Mouse (Mus musculus): ENCODE data around the gene Bach2.

Bach2 gene

DNA sequence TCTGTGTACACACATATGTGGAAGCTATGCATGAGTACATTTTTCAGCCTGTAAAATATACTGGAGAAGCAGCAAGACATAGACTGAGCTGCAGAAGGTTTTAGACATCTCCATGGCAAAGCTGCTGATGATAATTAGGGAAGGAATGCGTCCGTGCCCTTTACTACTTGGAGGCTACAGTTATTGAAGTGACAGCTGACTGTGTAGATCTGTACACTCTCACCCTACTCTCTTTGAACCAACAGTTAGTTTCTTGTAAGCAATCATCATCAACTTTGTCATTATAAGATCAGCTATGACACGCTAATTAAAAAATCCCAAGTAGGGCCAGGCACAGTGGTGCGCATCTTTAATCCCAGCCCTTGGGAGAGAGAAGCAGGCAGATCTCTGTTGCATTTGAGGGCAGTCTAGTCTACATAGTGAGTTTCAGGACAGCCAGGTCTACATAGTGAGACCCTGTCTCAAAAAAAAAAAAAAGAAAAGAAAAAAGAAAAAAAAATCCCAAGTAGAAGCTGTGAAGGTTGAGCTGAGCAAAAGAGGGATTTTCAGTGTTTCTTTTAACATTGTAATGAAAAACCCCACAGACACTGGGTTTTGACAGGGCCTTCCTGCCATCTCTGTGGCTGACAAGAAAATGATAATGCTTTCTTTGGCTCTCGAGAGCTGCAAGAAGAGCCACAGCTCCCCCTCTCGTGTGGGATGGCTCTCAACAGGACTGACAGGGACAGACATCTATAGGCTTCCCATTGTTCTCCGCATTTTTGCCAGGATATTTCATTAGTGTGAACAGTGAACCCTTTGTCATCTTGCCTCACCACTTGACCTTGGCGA, 322.3 kb downstream of the Bach2 start:
- DNase-seq (ENCODE audit: low read depth, low spot score), result no peak

DNA sequence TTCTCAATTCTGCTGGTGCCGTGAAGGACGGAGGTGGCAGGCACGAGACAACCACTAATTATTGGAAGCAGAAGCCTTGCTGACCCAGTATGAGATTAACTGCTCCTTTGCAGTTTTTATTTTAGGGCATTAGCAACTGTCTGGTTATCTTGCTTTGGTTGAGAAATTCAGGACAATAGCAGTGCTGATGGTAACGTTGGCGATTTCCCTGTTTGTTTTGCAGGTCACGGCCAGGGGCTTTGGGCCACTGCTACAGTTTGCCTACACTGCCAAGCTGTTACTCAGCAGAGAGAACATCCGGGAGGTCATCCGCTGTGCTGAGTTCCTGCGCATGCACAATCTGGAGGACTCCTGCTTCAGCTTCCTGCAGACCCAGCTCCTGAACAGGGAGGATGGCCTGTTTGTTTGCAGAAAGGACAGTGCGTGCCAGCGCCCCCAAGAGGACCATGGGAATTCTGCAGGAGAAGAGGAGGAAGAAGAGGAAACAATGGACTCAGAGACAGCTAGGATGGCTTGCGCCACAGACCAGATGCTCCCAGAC, 323.0 kb downstream of the Bach2 start:
- no peak for DNase-seq (ENCODE audit: low read depth, low spot score)

DNA sequence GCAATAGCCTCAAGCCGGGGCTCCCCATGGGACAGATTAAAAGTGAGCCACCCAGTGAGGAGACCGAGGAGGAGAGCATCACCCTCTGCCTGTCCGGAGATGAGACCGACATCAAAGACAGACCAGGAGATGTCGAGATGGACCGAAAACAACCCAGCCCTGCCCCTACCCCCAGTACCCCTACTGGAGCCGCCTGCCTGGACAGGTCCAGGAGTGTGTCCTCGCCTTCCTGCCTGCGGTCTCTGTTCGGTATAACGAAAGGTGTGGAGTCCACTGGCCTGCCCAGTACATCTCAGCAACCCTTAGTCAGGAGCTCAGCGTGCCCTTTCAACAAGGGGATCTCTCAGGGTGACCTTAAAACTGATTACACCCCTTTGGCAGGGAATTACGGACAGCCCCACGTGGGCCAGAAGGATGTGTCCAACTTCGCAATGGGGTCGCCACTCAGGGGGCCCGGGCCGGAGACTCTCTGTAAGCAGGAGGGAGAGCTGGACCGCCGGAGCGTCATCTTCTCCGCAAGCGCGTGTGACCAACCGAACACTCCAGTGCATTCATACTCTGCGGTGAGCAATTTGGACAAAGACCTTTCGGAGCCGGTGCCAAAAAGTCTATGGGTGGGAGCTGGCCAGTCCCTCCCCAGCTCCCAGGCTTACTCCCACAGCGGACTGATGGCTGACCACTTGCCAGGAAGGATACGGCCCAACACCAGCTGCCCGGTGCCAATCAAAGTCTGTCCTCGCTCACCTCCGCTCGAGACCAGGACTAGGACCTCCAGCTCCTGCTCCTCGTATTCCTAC, 323.9 kb downstream of the Bach2 start:
- no peak for DNase-seq (ENCODE audit: low read depth, low spot score)

DNA sequence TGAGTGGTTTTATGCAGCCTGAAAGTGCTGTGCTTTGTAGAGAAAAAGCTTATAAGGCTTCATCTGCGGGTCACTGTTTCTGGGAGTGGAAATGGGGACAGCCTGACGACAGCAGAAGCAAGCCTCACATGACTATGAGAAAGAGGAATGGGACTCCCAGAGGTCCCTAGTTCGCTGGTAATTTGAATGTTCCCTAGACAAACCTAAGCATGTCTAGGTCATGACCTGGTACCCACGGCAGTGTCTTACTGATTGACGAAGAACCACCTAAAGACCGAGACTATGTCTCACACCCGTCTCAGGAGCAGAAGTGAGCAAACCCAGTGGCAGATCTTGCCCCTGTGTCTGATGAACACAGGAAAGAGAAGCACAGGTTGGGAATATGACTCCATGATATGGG, 325.8 kb downstream of the Bach2 start:
- DNase-seq (ENCODE audit: low read depth, low spot score), result no peak

DNA sequence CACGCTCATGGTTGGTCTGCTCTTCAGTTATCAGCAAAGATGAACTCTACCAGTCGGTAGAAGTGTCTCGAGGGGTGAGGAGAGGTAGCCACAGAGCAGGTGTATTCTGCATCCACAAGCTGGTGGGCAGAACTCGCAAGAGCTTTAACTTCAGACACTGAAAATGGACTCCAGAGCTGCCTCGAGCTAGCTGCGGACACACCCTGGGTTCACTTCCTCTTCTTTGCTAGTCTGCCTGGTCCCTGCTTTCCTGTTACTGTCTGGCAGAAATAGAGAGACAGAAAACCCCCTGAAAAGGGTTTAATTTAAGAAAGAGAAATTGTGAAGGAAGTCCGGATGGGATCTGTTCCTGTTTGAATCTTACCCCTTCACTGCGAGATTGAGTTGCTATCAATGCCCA, 326.3 kb downstream of the Bach2 start:
- no peak for DNase-seq (ENCODE audit: low read depth, low spot score)

DNA sequence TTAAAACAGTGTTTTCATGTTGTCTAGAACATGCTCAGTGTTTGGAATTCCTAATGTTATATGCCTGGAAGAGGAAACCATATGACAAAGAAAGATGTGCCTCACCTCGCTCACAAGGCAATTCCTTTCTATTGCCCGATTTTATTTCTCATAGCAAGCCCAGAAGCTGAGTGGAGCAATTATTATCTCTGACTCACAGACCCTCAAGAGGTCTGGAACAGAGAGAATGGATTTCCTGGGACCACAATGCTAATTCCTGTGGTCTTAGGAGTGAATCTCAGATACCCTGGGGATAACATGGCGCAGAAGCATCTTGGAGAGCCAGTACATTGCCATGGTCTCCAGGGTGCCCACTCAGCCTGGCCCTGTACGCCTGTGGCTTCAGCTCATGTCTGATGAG, 330.4 kb downstream of the Bach2 start:
- peak; percentile 83 for DNase-seq (ENCODE audit: low read depth, low spot score)

DNA sequence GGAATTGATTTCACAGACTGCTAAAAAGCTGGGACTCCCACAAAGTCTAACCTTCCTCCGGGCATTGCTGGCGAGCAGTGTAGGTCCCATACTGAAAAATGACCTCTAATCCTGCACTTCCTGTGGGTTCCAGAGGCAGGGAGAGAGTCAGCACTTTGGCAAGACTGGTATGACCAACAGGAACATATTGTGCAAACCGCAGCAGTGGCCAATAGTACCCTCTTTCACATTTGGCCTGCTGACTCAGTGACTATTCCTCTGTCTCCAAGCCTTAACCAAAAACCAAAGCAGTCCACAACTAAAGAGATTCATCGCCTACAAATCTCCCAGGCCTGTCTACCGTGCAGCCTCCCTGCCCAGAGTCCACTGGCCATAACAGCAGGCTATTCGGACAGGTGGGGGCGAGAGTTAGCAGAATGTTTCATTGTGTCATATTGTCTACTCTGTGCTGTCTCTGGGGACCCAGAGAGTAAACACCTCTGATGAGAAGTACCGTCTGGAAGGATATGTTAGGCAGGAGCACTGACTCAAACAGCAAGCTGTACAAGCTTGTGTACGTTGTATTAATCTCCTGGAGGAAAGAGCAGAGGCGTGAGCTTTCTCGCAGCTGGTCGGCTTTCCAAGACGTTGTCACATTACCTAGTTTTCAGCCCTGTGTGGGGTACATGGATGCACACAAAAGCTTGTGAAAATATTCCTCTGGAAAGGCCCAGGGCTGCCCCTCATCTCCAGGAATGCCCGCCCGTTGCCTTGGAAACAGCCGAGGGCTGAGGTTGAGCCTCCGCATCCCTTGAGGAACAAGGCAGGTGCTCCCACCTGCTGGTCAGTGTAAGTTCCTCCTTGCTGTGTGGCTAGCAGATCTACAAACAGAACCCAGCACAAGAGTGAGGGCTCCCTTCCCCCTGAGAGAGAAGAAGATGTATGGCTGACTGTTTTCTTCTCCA, 331.7 kb downstream of the Bach2 start:
- peak; percentile 95 for DNase-seq (ENCODE audit: low read depth, low spot score)

DNA sequence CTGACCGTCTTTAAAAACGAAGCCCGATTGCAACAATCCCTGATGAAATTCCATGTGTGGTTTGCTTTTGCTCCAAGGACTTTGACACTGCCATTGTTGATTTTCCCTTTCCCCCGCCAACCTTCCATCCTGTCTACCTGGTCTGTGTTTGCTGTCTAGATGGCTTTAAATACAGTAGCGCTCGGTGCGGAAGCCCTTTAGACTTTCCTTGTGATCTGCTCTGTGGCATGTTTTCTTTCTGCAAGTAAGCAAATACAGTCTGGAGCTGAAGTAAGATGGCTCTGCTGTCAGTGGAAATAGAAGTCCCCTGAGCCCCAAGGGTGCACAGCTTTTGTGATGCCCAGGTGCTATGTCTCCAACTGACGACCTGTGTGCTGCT, 332.3 kb downstream of the Bach2 start:
- DNase-seq (ENCODE audit: low read depth, low spot score), result no peak

DNA sequence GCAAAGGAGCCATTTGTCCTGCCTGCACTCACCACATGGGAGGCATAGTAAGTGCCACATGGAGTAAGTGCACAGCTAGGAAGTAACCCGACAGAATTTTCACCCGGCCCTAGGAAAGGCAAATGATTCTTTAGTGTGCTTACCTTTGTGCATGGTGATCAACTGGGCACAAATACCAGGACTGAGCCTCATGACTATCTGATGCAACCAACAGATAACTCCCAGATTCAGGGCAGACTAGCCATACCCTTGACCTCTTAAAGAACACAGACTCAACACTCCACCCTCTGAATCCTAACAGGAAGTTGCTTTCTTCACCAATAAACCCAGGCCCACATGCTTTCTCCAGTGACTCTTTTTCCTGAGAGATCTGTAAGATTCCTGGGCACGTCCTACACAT, 332.8 kb downstream of the Bach2 start:
- DNase-seq (ENCODE audit: low read depth, low spot score), result peak; percentile 62

DNA sequence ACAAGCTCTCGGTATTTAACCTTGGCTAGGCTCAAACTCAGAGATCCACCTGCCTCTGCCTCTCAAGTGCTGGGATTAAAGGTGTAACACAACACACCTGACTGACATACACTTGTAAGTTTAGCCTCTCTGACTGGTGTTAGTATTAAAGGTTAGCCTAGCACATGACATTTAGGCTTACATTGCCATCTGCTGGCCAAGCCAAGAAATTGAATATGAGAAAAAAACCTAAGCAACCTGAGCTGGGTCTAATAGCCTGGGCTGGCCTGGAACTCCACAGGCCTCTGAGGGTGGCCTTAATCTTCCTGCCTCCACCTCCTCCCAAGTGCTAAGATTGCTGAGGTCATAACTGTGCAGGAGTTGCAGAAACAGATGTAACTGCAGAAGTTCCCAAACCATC, 333.5 kb downstream of the Bach2 start:
- peak; percentile 86 for DNase-seq (ENCODE audit: low read depth, low spot score)

DNA sequence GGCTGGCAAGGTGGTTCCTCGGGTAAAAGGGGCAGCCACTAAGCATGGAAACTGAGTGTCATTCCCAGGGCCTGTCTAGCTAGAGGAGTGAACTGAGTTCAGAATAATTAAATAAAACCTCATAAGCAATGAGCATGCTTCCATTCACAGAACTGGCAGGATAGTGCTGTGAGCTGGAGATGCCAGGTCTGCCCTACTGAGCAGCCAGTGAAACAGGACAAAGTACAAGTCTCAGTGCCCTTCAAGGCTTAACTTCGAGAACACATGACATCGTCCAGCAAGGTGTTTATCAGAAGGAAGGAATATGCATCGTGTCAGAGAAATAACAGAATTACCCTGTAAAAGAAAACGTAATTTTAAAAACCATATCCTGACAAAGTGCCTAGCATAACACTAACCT, 335.0 kb downstream of the Bach2 start:
- no peak for DNase-seq (ENCODE audit: low read depth, low spot score)

DNA sequence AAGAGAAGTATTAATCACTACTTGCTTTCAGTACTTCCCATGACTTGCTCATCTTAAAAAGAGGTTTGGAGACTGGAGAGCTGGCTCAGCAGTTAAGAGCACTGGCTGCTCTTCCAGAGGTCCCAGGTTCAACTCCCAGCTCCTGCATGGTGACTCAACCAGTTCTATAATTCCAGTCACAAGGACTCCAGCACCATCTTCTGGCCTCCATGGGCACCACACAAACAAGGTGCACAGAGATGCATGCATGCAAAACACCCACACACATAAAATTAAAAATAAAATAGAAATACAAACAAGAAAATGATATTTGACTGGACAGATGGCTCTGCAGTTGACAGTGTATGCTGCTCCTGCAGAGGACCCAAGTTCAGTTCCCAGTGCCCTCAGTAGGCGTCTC, 336.0 kb downstream of the Bach2 start:
- DNase-seq (ENCODE audit: low read depth, low spot score), result peak; percentile 44

DNA sequence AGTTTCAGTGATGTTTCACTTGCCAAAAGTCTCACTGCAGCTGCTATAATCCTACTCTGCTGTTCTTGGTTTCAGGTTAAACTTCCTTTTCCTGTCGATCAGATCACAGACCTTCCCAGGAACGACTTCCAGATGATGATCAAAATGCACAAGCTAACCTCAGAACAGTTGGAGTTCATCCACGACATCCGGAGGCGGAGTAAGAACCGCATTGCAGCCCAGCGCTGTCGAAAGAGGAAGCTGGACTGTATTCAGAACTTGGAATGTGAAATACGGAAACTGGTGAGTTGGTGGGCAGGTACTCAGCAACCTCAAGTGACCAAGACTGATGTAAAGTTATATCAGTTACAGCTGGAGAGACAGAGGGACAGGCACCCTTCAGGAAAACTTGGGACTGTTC, 336.6 kb downstream of the Bach2 start:
- peak; percentile 72 for DNase-seq (ENCODE audit: low read depth, low spot score)

DNA sequence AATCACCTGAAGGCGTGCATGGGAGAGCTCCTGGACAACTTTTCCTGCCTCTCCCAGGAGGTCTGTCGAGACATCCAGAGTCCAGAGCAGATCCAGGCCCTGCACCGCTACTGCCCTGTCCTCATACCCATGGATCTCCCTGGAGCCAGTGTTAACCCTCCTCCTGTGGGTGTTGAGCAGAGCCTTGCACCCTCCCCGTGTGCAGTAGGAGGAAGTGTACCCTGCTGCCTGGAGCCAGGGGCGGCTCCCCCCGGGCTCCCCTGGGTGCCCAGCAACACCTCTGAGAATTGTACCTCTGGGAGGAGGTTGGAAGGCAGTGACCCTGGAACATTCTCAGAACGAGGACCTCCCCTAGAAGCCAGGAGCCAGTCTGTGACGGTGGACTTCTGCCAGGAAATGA, 341.2 kb downstream of the Bach2 start:
- DNase-seq (ENCODE audit: low read depth, low spot score), result no peak

DNA sequence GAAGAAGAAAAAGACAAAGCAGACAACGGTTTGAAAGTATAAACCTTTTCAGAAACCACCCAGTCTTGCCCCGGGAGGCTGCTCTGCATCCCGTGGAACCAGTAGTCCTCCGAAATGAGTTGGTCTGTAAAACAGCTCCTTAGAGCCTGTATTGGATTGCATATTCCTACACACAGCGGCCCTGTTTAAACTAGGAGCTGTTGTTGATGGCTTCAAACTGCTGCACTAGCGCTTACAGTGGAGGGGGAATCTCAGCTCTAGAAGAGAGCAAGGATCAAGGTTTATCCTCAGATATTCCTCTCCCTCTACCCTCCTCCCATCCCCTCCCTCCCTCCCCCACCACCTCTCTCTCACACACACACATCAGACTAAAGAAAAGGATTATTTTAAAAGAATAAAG, 345.6 kb downstream of the Bach2 start:
- DNase-seq (ENCODE audit: low read depth, low spot score), result no peak

DNA sequence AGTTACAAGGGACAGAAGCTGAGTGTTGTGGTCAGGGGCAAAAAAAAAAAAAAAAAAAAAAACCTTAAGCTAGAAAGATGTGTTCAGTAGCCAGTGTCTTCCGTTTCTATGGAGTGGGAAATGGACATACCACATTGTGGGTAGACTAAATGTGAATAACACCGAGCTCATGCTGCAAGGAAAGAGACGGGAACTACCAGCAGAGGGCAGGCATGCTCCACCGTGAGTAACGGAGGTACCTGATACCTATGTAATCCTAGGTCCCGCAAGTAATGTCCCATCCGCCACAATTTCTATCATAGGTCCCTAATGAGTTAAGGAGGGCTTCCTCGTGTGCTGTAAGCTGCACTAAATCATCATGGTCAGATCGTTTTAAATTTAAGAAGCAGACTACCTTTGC, 348.0 kb downstream of the Bach2 start:
- DNase-seq (ENCODE audit: low read depth, low spot score), result peak; percentile 75

DNA sequence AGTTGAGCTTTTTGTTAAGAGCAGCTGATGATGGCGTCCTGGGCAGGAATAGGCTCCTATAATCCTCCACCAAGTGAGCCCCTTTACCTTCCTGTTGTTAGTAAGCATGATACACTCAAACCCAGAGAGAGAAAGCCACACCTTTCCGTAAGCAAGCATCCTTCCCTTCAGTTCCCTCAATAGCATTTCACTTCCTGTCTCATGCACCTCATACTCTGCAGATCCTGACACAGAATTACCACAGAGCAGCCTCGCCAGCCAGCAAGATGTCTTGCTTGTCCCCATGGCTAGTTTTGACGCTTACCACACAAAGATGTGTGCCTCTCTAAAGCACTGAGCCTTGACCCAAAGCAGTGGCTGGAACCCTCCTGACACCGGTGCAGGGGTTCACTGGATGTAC, 348.9 kb downstream of the Bach2 start:
- DNase-seq (ENCODE audit: low read depth, low spot score), result no peak

DNA sequence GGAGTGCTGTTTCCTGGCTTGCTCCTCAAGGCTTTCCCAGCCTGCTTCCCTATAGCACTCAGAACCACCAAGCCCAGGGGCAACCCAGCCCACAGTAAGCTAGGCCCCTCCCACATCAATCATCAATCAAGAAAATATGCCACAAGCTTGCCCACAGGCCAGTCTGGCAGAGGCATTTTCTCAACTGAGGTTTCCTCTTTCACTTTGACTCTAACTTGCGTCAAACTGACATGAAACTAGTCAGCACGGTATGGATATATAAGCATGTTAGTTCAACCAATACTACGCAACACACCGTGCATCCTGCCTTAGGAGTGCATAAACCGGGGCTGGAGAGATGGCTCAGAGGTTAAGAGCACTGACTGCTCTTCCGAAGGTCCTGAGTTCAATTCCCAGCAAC, 349.6 kb downstream of the Bach2 start:
- DNase-seq (ENCODE audit: low read depth, low spot score), result peak; percentile 25

DNA sequence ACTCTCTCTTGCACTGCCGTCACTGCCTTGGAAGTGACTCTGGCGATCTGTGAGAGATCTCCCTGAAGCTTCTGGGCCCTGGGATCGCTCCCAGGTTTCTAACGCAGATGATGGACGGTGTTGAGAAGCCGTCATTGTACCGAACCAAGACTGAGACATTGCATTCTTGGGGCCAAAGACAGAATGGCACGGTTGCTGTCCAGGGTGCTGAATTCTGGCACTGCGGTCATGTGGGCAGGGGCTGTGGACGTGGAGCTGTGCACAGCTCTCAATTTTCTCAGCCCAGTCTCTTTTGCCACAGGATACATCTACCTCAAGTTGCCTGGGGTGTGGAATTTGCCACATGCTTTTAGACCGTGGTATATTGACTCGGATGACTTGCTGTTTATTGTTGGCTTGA, 362.5 kb downstream of the Bach2 start:
- DNase-seq (ENCODE audit: low read depth, low spot score), result peak; percentile 69

DNA sequence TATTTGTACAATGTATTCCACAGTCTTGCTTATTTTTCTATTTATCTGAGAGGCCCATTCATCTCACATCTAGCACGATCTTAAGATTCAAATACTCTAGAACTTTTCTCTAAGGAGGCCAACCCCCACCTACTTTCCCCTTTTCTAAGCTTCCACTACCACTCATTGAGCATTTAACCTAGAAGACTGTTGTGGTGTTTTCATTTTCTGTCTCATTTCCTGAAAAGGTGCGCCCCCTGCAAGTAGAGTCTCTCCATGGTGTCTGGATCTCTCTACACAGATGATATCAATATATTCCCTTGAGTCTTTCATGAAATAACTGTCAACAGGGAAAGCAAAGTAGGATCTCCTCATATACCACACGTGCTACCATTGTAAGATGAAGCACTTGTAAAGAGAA, 364.1 kb downstream of the Bach2 start, which contains the start of gene Gja10:
TSS of gene Gja10 (minus strand) at position 101 of the 400 bp plus-strand sequence.
- DNase-seq (ENCODE audit: low read depth, low spot score), result no peak

DNA sequence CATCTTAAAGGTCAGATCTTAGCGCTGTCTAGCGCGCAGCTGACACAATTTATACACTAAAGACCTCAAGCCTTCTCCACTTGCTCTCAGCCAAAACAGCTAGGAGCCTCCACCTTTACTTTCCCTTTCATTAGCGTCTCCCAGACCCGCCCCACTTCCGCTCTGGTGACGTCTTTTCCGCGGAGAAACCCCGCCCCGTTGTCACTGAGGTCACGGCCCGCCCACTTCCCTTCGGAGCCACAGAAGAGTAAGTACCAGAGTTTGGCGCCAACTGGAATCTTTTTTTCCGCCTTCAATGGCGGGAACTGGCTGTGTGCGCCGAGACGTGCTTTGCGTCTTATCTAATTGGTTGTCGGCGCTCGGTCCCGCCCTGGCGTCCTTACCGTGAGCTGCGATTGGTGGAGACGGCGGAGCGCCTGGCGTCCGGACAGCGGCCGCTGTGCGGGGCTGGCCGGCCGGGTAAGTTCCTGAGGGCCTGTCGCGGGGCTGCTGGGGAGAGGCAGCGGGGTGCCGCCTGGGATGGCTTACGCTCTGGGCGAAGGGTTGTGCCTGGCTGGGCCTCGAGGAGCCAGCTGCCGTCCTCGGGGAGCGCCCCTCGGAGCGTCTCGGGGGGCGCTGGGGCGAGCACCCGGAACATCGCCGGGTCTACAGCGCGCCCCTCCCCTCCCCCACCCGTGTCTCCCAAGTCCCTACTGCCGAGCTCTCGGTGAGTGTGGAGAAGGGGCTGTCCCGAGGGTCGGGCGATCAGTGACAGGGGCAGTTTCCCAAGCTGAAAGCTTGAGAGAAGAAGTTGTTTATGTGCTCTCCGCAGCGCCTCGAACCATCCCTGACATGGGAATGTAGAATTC, 376.7 kb downstream of the Bach2 start, which contains the start of gene Casp8ap2:
TSS of gene Casp8ap2 (plus strand) at position 418 of the 848 bp plus-strand sequence.
- peak; percentile 99 for DNase-seq (ENCODE audit: low read depth, low spot score)

Data from 3T3-L1 (cell line).